Mouse (Mus musculus) ovary, postnatal 14 days (tissue): Measurements from ENCODE around the gene Rbms1.

ENCODE experiments used
- DNase-seq: peaks from one replicate; pipeline ENCODE4 v3.0.0; 2022; ENCODE audit warnings: low spot score

The Rbms1 gene

GRCm38 (mm10) chr2:60756218-60756617 is 206.8 kb downstream of the Rbms1 start:
- no peak for DNase-seq

GRCm38 (mm10) chr2:60755101-60755500 is 207.9 kb downstream of the Rbms1 start:
- DNase-seq = no peak

- no peak for DNase-seq
These were observed 211.7 kb downstream of the Rbms1 start for GRCm38 (mm10) chr2:60751274-60751673.

GRCm38 (mm10) chr2:60750591-60750990 is 212.4 kb downstream of the Rbms1 start:
- no peak for DNase-seq

- DNase-seq = no peak
These were observed 214.4 kb downstream of the Rbms1 start for GRCm38 (mm10) chr2:60748585-60748984.

GRCm38 (mm10) chr2:60747590-60747989 is 215.4 kb downstream of the Rbms1 start:
- no peak for DNase-seq

GRCm38 (mm10) chr2:60744674-60745073 is 218.3 kb downstream of the Rbms1 start:
- DNase-seq = no peak

- no peak for DNase-seq
These were observed 223.4 kb downstream of the Rbms1 start for GRCm38 (mm10) chr2:60739389-60740137.

GRCm38 (mm10) chr2:60730929-60731328 is 232.1 kb downstream of the Rbms1 start:
- no peak for DNase-seq

- DNase-seq = no peak
These were observed 233.0 kb downstream of the Rbms1 start for GRCm38 (mm10) chr2:60730024-60730423.

GRCm38 (mm10) chr2:60728902-60729585 is 233.9 kb downstream of the Rbms1 start:
- no peak for DNase-seq

GRCm38 (mm10) chr2:60724660-60725059 is 238.3 kb downstream of the Rbms1 start:
- DNase-seq = no peak

GRCm38 (mm10) chr2:60722967-60723366 is 240.0 kb downstream of the Rbms1 start:
- no peak for DNase-seq

- DNase-seq = no peak
These were observed 240.5 kb downstream of the Rbms1 start, which contains the start of gene Itgb6 for GRCm38 (mm10) chr2:60722514-60722913. Gene Itgb6 (minus strand): TSS chr2:60722643.

GRCm38 (mm10) chr2:60720906-60721305 is 242.1 kb downstream of the Rbms1 start:
- peak; percentile 34 for DNase-seq

GRCm38 (mm10) chr2:60720205-60720604 is 242.8 kb downstream of the Rbms1 start:
- DNase-seq = no peak

- no peak for DNase-seq
These were observed 245.6 kb downstream of the Rbms1 start for GRCm38 (mm10) chr2:60717348-60717747.

- DNase-seq = no peak
These were observed 246.4 kb downstream of the Rbms1 start for GRCm38 (mm10) chr2:60716549-60716948.

GRCm38 (mm10) chr2:60715771-60716170 is 247.2 kb downstream of the Rbms1 start:
- DNase-seq = no peak

GRCm38 (mm10) chr2:60714971-60715502 is 248.0 kb downstream of the Rbms1 start:
- no peak for DNase-seq

- no peak for DNase-seq
These were observed 248.5 kb downstream of the Rbms1 start for GRCm38 (mm10) chr2:60714475-60714874.

GRCm38 (mm10) chr2:60713857-60714256 is 249.1 kb downstream of the Rbms1 start:
- DNase-seq = no peak

- no peak for DNase-seq
These were observed 250.1 kb downstream of the Rbms1 start for GRCm38 (mm10) chr2:60712891-60713290.
